Mouse (Mus musculus) brain, adult 10 weeks (tissue): ENCODE data around the gene 4933411K16Rik. TPM values are rescaled to one million over a fixed set of nuclear protein-coding genes. Genes with fewer than 3 reads are reported as not detected.

Source experiments
- polyA plus RNA-seq: library from polyadenylated mRNA; stranded (reverse); fragments of 350-450 nt; fragmentation: Illumina TruSeq; extraction: RNeasy Lipid Tissue Mini Kit (QIAGEN cat#74804); gene quantifications from one replicate; pipeline ENCODE4 v1.2.3, GENCODE M21; 2015; ENCODE audit warnings: low read depth, low replicate concordance

The 4933411K16Rik gene
- polyA plus RNA-seq: not detected

GRCm38 (mm10) chr19:42051948-42052347 is at the start of gene 4933411K16Rik:
Gene 4933411K16Rik, plus strand, starts transcription at chr19:42052248.

GRCm38 (mm10) chr19:42035456-42036248 is 16.4 kb upstream of the 4933411K16Rik start, which contains the start of gene Ankrd2:
Gene Ankrd2, plus strand, starts transcription at chr19:42036000.

GRCm38 (mm10) chr19:42045269-42046102 is 6.6 kb upstream of the 4933411K16Rik start, which contains the start of gene Hoga1:
Gene Hoga1, plus strand, starts transcription at chr19:42045610.

GRCm38 (mm10) chr19:42086166-42086565 is 34.1 kb downstream of the 4933411K16Rik start, which contains the start of gene Morn4:
Gene Morn4, minus strand, starts transcription at chr19:42086357.

GRCm38 (mm10) chr19:42089748-42090595 is 37.9 kb downstream of the 4933411K16Rik start, which contains the start of gene Pi4k2a:
Gene Pi4k2a, plus strand, starts transcription at chr19:42090470.

Other genes with a start within 250 kb of the 4933411K16Rik start
- 7.6 TPM for gene Frat1, start 222.3 kb upstream of the 4933411K16Rik start, polyA plus RNA-seq
- gene Frat2, start 204.1 kb upstream of the 4933411K16Rik start, polyA plus RNA-seq: 3.2 TPM
- 18.4 TPM for gene Rrp12, start 156.1 kb upstream of the 4933411K16Rik start, polyA plus RNA-seq
- gene Pgam1, start 140.3 kb upstream of the 4933411K16Rik start, polyA plus RNA-seq: 759 TPM
- gene Exosc1, start 118.8 kb upstream of the 4933411K16Rik start, polyA plus RNA-seq: 26.2 TPM
- gene Zdhhc16, start 118.8 kb upstream of the 4933411K16Rik start, polyA plus RNA-seq: 47.2 TPM
- 21.3 TPM for gene Mms19, start 71.1 kb upstream of the 4933411K16Rik start, polyA plus RNA-seq
- 12.3 TPM for gene Ubtd1, start 70.5 kb upstream of the 4933411K16Rik start, polyA plus RNA-seq
- 0.43 TPM for gene Ankrd2, start 16.2 kb upstream of the 4933411K16Rik start, polyA plus RNA-seq
- 1.6 TPM for gene Hoga1, start 6.6 kb upstream of the 4933411K16Rik start, polyA plus RNA-seq
- gene Morn4, start 34.1 kb downstream of the 4933411K16Rik start, polyA plus RNA-seq: 66.3 TPM
- gene Pi4k2a, start 38.2 kb downstream of the 4933411K16Rik start, polyA plus RNA-seq: 59.5 TPM
- gene Avpi1, start 76.8 kb downstream of the 4933411K16Rik start, polyA plus RNA-seq: 59.4 TPM
- gene Marveld1, start 95.2 kb downstream of the 4933411K16Rik start, polyA plus RNA-seq: 7.0 TPM
- gene Zfyve27, start 111.7 kb downstream of the 4933411K16Rik start, polyA plus RNA-seq: 73.0 TPM
- 4.1 TPM for gene Sfrp5, start 150.0 kb downstream of the 4933411K16Rik start, polyA plus RNA-seq
- 97.3 TPM for gene Golga7b, start 195.3 kb downstream of the 4933411K16Rik start, polyA plus RNA-seq